Mouse (Mus musculus) megakaryocyte, embryonic 14.5 days (primary cell): Measurements from ENCODE around the gene Cd44. TPM values are rescaled to one million over a fixed set of nuclear protein-coding genes. Genes with fewer than 3 reads are reported as not detected.

Source experiments
- H3K27me3 ChIP-seq: replicated peaks from 2 replicates; pipeline ENCODE3; 2012; ENCODE audit warnings: inconsistent platforms
- H3K36me3 ChIP-seq: replicated peaks from 2 replicates; pipeline ENCODE3; 2012; ENCODE audit warnings: low read length, inconsistent platforms, mixed read lengths
- H3K4me1 ChIP-seq: 2 replicates; pipeline ENCODE4 v1.6.1; 2012; ENCODE audit warnings: inconsistent platforms
- H3K4me3 ChIP-seq: replicated peaks from 2 replicates; pipeline ENCODE3; 2012; ENCODE audit warnings: moderate library complexity, mild to moderate bottlenecking, inconsistent platforms
- H3K9me3 ChIP-seq: 2 replicates; pipeline ENCODE4 v1.6.1; 2012; ENCODE audit warnings: inconsistent platforms
- FLI1 ChIP-seq: IDR thresholded peaks from 2 replicates; pipeline ENCODE4 v1.6.1; 2012; ENCODE audit warnings: low read length, inconsistent platforms, mixed read lengths
- GATA1 ChIP-seq: IDR thresholded peaks from 3 replicates; pipeline ENCODE4 v1.6.1; 2012; ENCODE audit warnings: mixed read lengths, low read length, inconsistent platforms, borderline replicate concordance
- polyA plus RNA-seq: library from polyadenylated mRNA; stranded (reverse); fragments of >175 nt; gene quantifications from 2 replicates; pipeline ENCODE4 v1.2.3, GENCODE M21; 2012; ENCODE audit warnings: low replicate concordance; ENCODE audit not compliant: insufficient read depth

Gene Cd44
- polyA plus RNA-seq, 1 experiment = 10.6 TPM

DNA sequence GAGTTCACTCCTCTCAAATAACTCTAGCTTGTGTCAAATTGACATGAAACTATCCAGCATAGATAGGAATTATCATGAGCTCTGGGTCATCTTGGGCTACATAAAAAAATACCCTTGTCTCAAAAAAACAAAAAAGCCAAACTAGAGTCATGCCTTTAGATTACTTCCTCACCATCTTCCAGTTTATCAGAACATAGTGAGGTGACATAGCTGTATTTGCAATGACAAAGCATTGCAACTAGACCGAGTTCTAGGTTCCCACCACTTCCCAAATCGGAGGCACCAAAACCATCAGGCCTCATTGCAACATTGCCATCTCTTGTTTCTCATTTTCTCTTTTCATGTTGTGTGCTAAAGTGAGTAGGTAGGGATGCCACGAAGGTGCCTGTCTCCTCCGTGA, 24.0 kb downstream of the Cd44 start:
- Histone ChIP-seq H3K4me3 (peak overlapping the region; percentile 62), H3K9me3 (no peaks in the 10 kb centered on the region), H3K4me1 (peaks cover 100% of the 10 kb centered on the region), H3K36me3 (peaks cover 95% of the 10 kb centered on the region), H3K27me3 (no peaks in the 10 kb centered on the region)
- TF ChIP-seq FLI1 (no peak), GATA1 (no peak)

- H3K27me3 ChIP-seq = no peaks in the 10 kb centered on the region
- no peak for TF ChIP-seq FLI1
- no peak for TF ChIP-seq GATA1
- peak overlapping the region; percentile 59 for H3K4me3 ChIP-seq
- peaks cover 100% of the 10 kb centered on the region for H3K4me1 ChIP-seq
- no peaks in the 10 kb centered on the region for H3K9me3 ChIP-seq
- H3K36me3 ChIP-seq = peaks cover 89% of the 10 kb centered on the region
Observed at GRCm38 (mm10) chr2:102876141-102876540, 25.3 kb downstream of the Cd44 start.

GRCm38 (mm10) chr2:102873848-102874247, 27.6 kb downstream of the Cd44 start:
- peaks cover 89% of the 10 kb centered on the region for H3K36me3 ChIP-seq
- peaks cover 100% of the 10 kb centered on the region for H3K4me1 ChIP-seq

DNA sequence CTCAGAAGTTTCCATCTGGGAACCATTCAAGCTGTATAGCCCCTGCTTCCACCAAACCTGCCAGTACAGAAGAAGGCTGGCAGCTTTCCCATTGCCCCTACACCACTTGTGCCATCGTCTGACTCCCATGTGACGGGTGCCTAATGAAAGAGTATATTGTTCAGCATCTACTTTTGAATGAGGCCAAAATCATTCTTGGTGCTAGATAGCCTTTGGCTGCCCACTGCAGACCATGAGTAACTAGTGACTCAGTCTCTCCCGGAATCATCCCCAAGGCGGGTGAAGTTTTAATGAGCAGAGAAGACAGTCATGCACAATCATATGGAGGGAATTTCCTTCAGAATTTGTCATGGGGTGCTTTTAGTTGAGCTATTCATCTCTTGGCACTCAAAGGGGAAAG, 28.3 kb downstream of the Cd44 start:
- Histone ChIP-seq H3K36me3 (peaks cover 89% of the 10 kb centered on the region), H3K4me3 (peak overlapping the region; percentile 36), H3K9me3 (no peaks in the 10 kb centered on the region), H3K4me1 (peaks cover 100% of the 10 kb centered on the region), H3K27me3 (no peaks in the 10 kb centered on the region)
- no peak for TF ChIP-seq GATA1
- no peak for TF ChIP-seq FLI1

More at GRCm38 (mm10) chr2:102873848-102874247, 27.6 kb downstream of the Cd44 start:
- H3K27me3 ChIP-seq = no peaks in the 10 kb centered on the region
- no peak for TF ChIP-seq FLI1
- no peak for TF ChIP-seq GATA1
- peak overlapping the region; percentile 48 for H3K4me3 ChIP-seq
- H3K9me3 ChIP-seq = no peaks in the 10 kb centered on the region

DNA sequence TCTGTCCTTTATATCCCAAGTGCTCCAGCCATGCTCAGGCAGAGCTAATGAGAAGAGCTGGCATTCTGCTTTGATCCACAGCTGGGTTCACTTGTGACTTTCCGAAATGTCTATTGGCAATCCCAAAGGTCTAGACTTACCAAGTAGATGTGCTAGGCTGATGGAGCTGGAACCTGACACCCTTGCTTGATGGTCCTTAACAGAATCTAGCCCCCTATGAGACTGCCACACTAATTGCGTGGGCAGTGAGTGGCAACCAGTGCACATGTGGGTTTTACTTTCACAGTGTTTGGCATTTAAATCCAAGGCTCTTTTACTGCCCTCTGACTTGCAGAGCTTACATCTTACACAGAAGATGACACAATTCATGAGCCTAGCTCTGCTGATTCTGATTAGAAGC, 29.0 kb downstream of the Cd44 start:
- Histone ChIP-seq H3K36me3 (peaks cover 83% of the 10 kb centered on the region), H3K9me3 (no peaks in the 10 kb centered on the region), H3K27me3 (no peaks in the 10 kb centered on the region), H3K4me3 (peak overlapping the region; percentile 80), H3K4me1 (peaks cover 95% of the 10 kb centered on the region)
- TF ChIP-seq FLI1 (no peak), GATA1 (no peak)

DNA sequence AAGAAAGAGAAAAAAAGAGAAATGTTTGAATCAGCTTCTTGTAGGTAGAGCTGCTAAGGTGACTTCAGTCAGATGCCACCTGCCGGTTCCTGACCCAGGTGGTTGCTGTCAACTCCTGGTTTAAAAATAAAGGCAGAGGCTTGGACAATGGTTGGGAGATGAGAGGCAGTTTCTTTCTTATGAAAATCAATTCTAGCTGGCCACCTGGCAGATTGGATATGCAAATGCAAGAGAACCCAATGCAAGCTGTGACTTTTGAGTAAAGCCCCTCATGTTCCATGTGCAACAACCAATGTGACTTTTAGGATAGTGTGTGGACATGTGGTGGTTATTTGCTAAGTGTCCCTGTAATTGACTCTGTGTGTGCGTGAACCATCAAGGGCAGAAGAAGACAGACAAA, 33.0 kb downstream of the Cd44 start:
- Histone ChIP-seq H3K9me3 (no peaks in the 10 kb centered on the region), H3K4me3 (peak overlapping the region; percentile 12), H3K4me1 (peaks cover 90% of the 10 kb centered on the region), H3K36me3 (peaks cover 75% of the 10 kb centered on the region), H3K27me3 (no peaks in the 10 kb centered on the region)
- TF ChIP-seq FLI1 (no peak), GATA1 (no peak)

GRCm38 (mm10) chr2:102867396-102868088, 33.9 kb downstream of the Cd44 start:
- Histone ChIP-seq H3K36me3 (peaks cover 74% of the 10 kb centered on the region), H3K4me1 (peaks cover 88% of the 10 kb centered on the region)

DNA sequence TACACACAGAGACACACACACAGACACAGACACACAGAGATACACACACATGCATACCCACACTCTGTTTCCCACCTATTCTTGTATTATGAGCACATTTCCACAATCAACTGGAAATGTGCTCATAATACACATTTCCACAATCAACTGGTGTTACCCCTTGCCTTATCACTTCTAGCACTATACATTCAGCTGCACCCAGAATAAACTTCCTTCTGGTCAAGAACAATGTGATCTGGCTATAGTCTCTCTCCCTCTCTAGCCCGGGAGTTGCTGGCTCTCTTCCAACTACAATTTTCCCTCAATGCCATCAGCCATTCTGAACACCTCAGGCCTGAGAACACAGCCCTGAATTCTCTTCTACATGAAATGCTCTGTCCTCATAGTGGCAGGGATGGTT, 34.9 kb downstream of the Cd44 start:
- H3K36me3 ChIP-seq = peaks cover 75% of the 10 kb centered on the region
- peaks cover 85% of the 10 kb centered on the region for H3K4me1 ChIP-seq
- TF ChIP-seq GATA1 (no peak), FLI1 (no peak)
- peak overlapping the region; percentile 88 for H3K4me3 ChIP-seq
- no peaks in the 10 kb centered on the region for H3K27me3 ChIP-seq
- H3K9me3 ChIP-seq = no peaks in the 10 kb centered on the region

More at GRCm38 (mm10) chr2:102867396-102868088, 33.9 kb downstream of the Cd44 start:
- no peaks in the 10 kb centered on the region for H3K9me3 ChIP-seq
- peak overlapping the region; percentile 88 for H3K4me3 ChIP-seq
- no peaks in the 10 kb centered on the region for H3K27me3 ChIP-seq
- peak; percentile 35; the same call in 1 of the 3 replicates for TF ChIP-seq GATA1
- TF ChIP-seq FLI1 = no peak

DNA sequence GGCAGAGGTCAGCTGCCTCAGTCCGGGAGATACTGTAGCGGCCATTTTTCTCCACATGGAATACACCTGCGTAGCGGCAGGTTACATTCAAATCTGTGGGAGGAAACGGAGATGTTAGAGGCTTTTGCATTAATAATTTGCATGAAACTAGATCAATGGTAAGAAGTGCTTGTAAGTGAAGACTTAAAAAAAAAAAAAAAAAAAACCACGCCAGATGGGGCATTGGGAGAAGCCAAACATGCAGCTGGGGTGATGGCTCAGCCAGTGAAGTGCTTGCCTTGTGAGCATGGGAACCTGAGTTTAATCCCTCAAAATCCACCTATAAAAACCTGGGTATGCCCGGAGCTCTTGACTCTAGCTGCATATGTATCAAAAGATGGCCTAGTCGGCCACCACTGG, 36.1 kb downstream of the Cd44 start:
- H3K4me1 ChIP-seq = peaks cover 76% of the 10 kb centered on the region
- peaks cover 80% of the 10 kb centered on the region for H3K36me3 ChIP-seq
- no peaks in the 10 kb centered on the region for H3K9me3 ChIP-seq
- H3K4me3 ChIP-seq = no peak overlapping the region
- no peaks in the 10 kb centered on the region for H3K27me3 ChIP-seq
- TF ChIP-seq GATA1 = no peak
- TF ChIP-seq FLI1 = no peak

- Histone ChIP-seq H3K36me3 (peaks cover 80% of the 10 kb centered on the region), H3K4me3 (no peak overlapping the region), H3K27me3 (no peaks in the 10 kb centered on the region), H3K4me1 (peaks cover 75% of the 10 kb centered on the region), H3K9me3 (no peaks in the 10 kb centered on the region)
- TF ChIP-seq GATA1 = no peak
- no peak for TF ChIP-seq FLI1
Observed at GRCm38 (mm10) chr2:102864695-102865353, 36.6 kb downstream of the Cd44 start.

DNA sequence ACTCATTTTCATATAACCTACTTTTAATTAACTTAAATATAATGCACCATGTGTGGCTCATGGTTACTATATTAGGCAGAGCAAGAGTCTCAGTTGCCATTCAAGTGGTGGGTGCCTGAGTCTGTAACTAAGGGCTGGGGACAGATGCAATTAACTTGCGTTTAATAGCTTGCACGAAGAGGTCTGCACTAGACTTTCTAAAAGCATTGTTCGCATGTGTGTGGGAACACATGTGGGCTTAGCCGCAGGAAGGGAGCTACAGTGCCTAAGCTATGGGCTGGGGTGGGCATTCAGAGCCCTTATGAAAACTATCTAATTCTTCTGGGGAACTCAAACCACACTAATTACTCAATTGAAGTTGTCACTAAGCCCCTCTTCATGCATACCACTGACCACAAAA, 37.4 kb downstream of the Cd44 start:
- TF ChIP-seq FLI1 = no peak
- TF ChIP-seq GATA1 = no peak
- peaks cover 81% of the 10 kb centered on the region for H3K36me3 ChIP-seq
- no peaks in the 10 kb centered on the region for H3K27me3 ChIP-seq
- peaks cover 72% of the 10 kb centered on the region for H3K4me1 ChIP-seq
- H3K9me3 ChIP-seq = no peaks in the 10 kb centered on the region
- H3K4me3 ChIP-seq = no peak overlapping the region
